Mouse (Mus musculus) kidney, postnatal 0 days (tissue): ENCODE measurements around the gene Mael. TPM values are rescaled to one million over a fixed set of nuclear protein-coding genes. Genes with fewer than 3 reads are reported as not detected.

Experiments used
- ATAC-seq: fragments of 200-750 bp; cut with Nextera tagmentation; replicated peaks from 2 replicates; pipeline ENCODE4 v1.8.0; 2017; ENCODE audit warnings: low read depth, moderate number of reproducible peaks, moderate TSS enrichment, moderate library complexity; ENCODE audit not compliant: low FRiP score
- DNase-seq: peaks from one replicate; pipeline ENCODE4 v3.0.0-alpha.2; 2016; ENCODE audit warnings: low spot score
- H3K27ac ChIP-seq: fragments of 300-500 bp; sonication (generic); 2 replicates; pipeline ENCODE4 v1.5.1; 2014; ENCODE audit warnings: mild to moderate bottlenecking
- H3K27me3 ChIP-seq: fragments of 300-500 bp; sonication (generic); 2 replicates; pipeline ENCODE4 v1.6.1; 2014; ENCODE audit warnings: low read length, mixed read lengths; ENCODE audit not compliant: insufficient read depth
- H3K36me3 ChIP-seq: fragments of 300-500 bp; sonication (generic); 2 replicates; pipeline ENCODE4 v1.6.1; 2014; ENCODE audit warnings: low read length, mixed read lengths; ENCODE audit not compliant: insufficient read depth
- H3K4me1 ChIP-seq: fragments of 300-500 bp; sonication (generic); replicated peaks from 2 replicates; pipeline ENCODE4 v1.6.1; 2014; ENCODE audit warnings: antibody characterized with exemption, low read length, mixed read lengths; ENCODE audit not compliant: insufficient read depth
- H3K4me2 ChIP-seq: fragments of 300-500 bp; sonication (generic); 2 replicates; pipeline ENCODE4 v1.6.1; 2014; ENCODE audit warnings: mild to moderate bottlenecking, low read length, moderate library complexity, mixed read lengths
- H3K4me3 ChIP-seq: fragments of 300-500 bp; sonication (generic); replicated peaks from 2 replicates; pipeline ENCODE4 v1.5.1; 2014; ENCODE audit warnings: low read depth, low read length
- H3K9ac ChIP-seq: fragments of 300-500 bp; sonication (generic); 2 replicates; pipeline ENCODE4 v1.6.1; 2014; ENCODE audit warnings: low read depth, low read length
- H3K9me3 ChIP-seq: fragments of 300-500 bp; sonication (generic); replicated peaks from 2 replicates; pipeline ENCODE4 v1.6.1; 2016; ENCODE audit warnings: low read length, inconsistent platforms, mixed read lengths
- CTCF ChIP-seq: IDR thresholded peaks from 2 replicates; pipeline ENCODE4 v1.5.1; 2016; ENCODE audit warnings: antibody characterized with exemption, low read depth, mild to moderate bottlenecking, moderate library complexity
- WGBS: fragments of 180-500 bp; shearing (Covaris S2); extraction: QIAGEN DNeasy Blood & Tissue Kit; methylation state at CpG from one replicate; pipeline ENCODE4 v1.1.7; 2014; 5-methylcytosine and 5-hydroxymethylcytosine counted together
- polyA plus RNA-seq: library from polyadenylated mRNA; unstranded; fragments of >200 nt; fragmentation: Nextera tagmentation; extraction: Ambion mirVana; gene quantifications from 2 replicates; pipeline ENCODE4 v1.2.1, GENCODE M21; 2015

The Mael gene
- polyA plus RNA-seq, 1 experiment from 2014 or later, result not detected

GRCm38 (mm10) chr1:166266001-166266705 is 27.6 kb upstream of the Mael start:
- H3K27ac ChIP-seq, result peak overlapping the region; percentile 43
- H3K9ac ChIP-seq, result no peak overlapping the region
- no peaks in the 10 kb centered on the region for H3K36me3 ChIP-seq
- no peak overlapping the region for H3K4me2 ChIP-seq
- no peak for TF ChIP-seq CTCF
- DNase-seq (peak; percentile 26), ATAC-seq (peak; percentile 78)
- H3K9me3 ChIP-seq, result no peaks in the 10 kb centered on the region
- H3K4me1 ChIP-seq, result no peaks in the 10 kb centered on the region
- H3K27me3 ChIP-seq, result no peaks in the 10 kb centered on the region
- no peak overlapping the region for H3K4me3 ChIP-seq
- WGBS, result 67% methylated on average over 7 of the region's 7 CpGs

GRCm38 (mm10) chr1:166259526-166259925 is 21.0 kb upstream of the Mael start:
- no peaks in the 10 kb centered on the region for H3K9me3 ChIP-seq
- no peak overlapping the region for H3K4me3 ChIP-seq
- no peaks in the 10 kb centered on the region for H3K27me3 ChIP-seq
- ATAC-seq (no peak), DNase-seq (no peak)
- no peaks in the 10 kb centered on the region for H3K4me1 ChIP-seq
- H3K36me3 ChIP-seq, result no peaks in the 10 kb centered on the region
- WGBS, result 66% methylated on average over 6 of the region's 6 CpGs
- no peak overlapping the region for H3K4me2 ChIP-seq
- TF ChIP-seq CTCF, result no peak
- no peak overlapping the region for H3K27ac ChIP-seq
- no peak overlapping the region for H3K9ac ChIP-seq

GRCm38 (mm10) chr1:166256898-166257297 is 18.4 kb upstream of the Mael start:
- Histone ChIP-seq H3K36me3 (no peaks in the 10 kb centered on the region), H3K9me3 (no peaks in the 10 kb centered on the region), H3K27me3 (no peaks in the 10 kb centered on the region), H3K4me2 (no peak overlapping the region), H3K9ac (no peak overlapping the region), H3K4me1 (0 out of 2 replicates have a peak, but pooled peaks cover 4% of the 10 kb centered on the region), H3K4me3 (no peak overlapping the region), H3K27ac (no peak overlapping the region)
- DNase-seq (no peak), ATAC-seq (no peak)
- WGBS, result 73% methylated on average over 4 of the region's 4 CpGs
- no peak for TF ChIP-seq CTCF

GRCm38 (mm10) chr1:166256302-166256701 is 17.8 kb upstream of the Mael start:
- Histone ChIP-seq H3K9me3 (no peaks in the 10 kb centered on the region), H3K9ac (no peak overlapping the region), H3K4me2 (peak overlapping the region; percentile 10; the same call in 1 of the 2 replicates), H3K4me3 (no peak overlapping the region), H3K27me3 (no peaks in the 10 kb centered on the region), H3K4me1 (0 out of 2 replicates have a peak, but pooled peaks cover 4% of the 10 kb centered on the region), H3K36me3 (no peaks in the 10 kb centered on the region), H3K27ac (no peak overlapping the region)
- WGBS, result 12% methylated on average over 6 of the region's 6 CpGs
- no peak for TF ChIP-seq CTCF
- ATAC-seq (no peak), DNase-seq (no peak)

- WGBS, result 52% methylated on average over 2 of the region's 2 CpGs
- DNase-seq (no peak), ATAC-seq (no peak)
- Histone ChIP-seq H3K36me3 (no peaks in the 10 kb centered on the region), H3K4me1 (0 out of 2 replicates have a peak, but pooled peaks cover 4% of the 10 kb centered on the region), H3K9ac (no peak overlapping the region), H3K4me2 (no peak overlapping the region), H3K4me3 (no peak overlapping the region), H3K27ac (no peak overlapping the region), H3K27me3 (no peaks in the 10 kb centered on the region), H3K9me3 (no peaks in the 10 kb centered on the region)
- TF ChIP-seq CTCF, result no peak
Measured at GRCm38 (mm10) chr1:166255651-166256050, 17.1 kb upstream of the Mael start.

- Histone ChIP-seq H3K4me2 (peak overlapping the region; percentile 90; the same call in 1 of the 2 replicates), H3K4me3 (peak overlapping the region; percentile 41; the same call in 1 of the 2 replicates), H3K9me3 (no peaks in the 10 kb centered on the region), H3K9ac (no peak overlapping the region), H3K4me1 (0 out of 2 replicates have a peak, but pooled peaks cover 4% of the 10 kb centered on the region), H3K27ac (no peak overlapping the region), H3K27me3 (no peaks in the 10 kb centered on the region), H3K36me3 (no peaks in the 10 kb centered on the region)
- no peak for TF ChIP-seq CTCF
- WGBS, result 28% methylated on average over 8 of the region's 8 CpGs
- no peak for ATAC-seq
- DNase-seq, result no peak
Measured at GRCm38 (mm10) chr1:166255091-166255490, 16.5 kb upstream of the Mael start.
